ENCODE assay signal across 18 mouse cellular contexts in the genomic region with DNA sequence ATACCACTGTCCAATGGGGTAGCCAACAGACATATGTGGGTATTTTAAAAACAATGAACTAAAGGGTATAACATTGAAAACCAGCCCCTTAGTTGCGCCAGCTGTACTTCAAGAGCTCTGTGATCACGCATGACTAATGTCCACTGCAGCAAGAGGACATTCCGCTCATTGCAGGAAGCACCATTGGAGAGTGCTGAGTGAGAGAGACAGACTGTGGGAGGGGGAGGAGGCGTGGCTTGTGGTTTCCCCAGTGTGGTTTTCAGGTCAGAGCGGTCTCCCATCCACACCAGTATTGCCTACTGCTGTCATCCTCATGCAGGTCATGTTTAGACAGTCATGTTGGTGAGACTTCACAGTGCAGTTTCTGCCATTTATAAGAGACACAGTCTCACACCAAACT. TPM values are rescaled to one million over a fixed set of nuclear protein-coding genes. Genes with fewer than 3 reads are reported as not detected.
DNase-seq lines count a peak whose midpoint lies in the region; ATAC-seq and TF ChIP-seq lines count a peak whose summit lies in the region.
"Had no signal": no experiment of that assay in that cellular context is flagged by ENCODE, and none has a peak within 500 bp of the region (broad histone marks: within the 10 kb centered on the region; RNA-seq: fewer than 3 reads in every experiment).

No protein-coding gene starts in this region.

- 0 out of 2 replicates have a peak, but pooled peaks cover 4% of the 10 kb centered on the region for H3K4me1 ChIP-seq in megakaryocyte, embryonic 14.5 days

- H3K9me3 ChIP-seq in megakaryocyte, embryonic 14.5 days: peaks cover 21% of the 10 kb centered on the region
- H3K9me3 ChIP-seq: limb, embryonic 12.5 days; neural tube, embryonic 13.5 days had no signal

- H3K27me3 ChIP-seq in megakaryocyte, embryonic 14.5 days (replicated peaks): no peaks in the 10 kb centered on the region
- no peaks in the 10 kb centered on the region for H3K27me3 ChIP-seq in myocyte (ENCODE audit: control insufficient read depth, insufficient read depth, insufficient read length)
- H3K27me3 ChIP-seq: limb, embryonic 12.5 days; neural tube, embryonic 13.5 days had no signal

- no peaks in the 10 kb centered on the region for H3K36me3 ChIP-seq in megakaryocyte, embryonic 14.5 days (replicated peaks; ENCODE audit: low read length)
- H3K36me3 ChIP-seq in myocyte (ENCODE audit: control insufficient read depth, insufficient read depth): no peaks in the 10 kb centered on the region
- H3K36me3 ChIP-seq: limb, embryonic 12.5 days; neural tube, embryonic 13.5 days had no signal

- peak overlapping the region; percentile 38 for H3K4me3 ChIP-seq in megakaryocyte, embryonic 14.5 days (replicated peaks)
- H3K4me3 ChIP-seq in myocyte: no peak overlapping the region
- H3K4me3 ChIP-seq: layer of hippocampus, adult 2 months; limb, embryonic 12.5 days; neural tube, embryonic 13.5 days had no signal

- H3ac ChIP-seq in myocyte (ENCODE audit: control insufficient read depth, insufficient read length): no peak overlapping the region

- peak overlapping the region; percentile 16 for H3K4me2 ChIP-seq in myocyte (ENCODE audit: low read depth)
- H3K4me2 ChIP-seq: limb, embryonic 12.5 days; neural tube, embryonic 13.5 days had no signal

- no peak for TF ChIP-seq POLR2A in myocyte (IDR thresholded peaks at IDR 0.05; ENCODE audit: insufficient read length, low read depth)

- DNase-seq in adrenal gland, adult (ENCODE audit: inconsistent age in 2 of 2, low spot score in 1 of 2): peak; percentile 27 to 63
- no peak for DNase-seq in adrenal gland, postnatal 4 days (ENCODE audit: low spot score in 2 of 2)
- DNase-seq in kidney, postnatal 25 days: peak; percentile 27 to 48
- no peak for DNase-seq in cerebellum, postnatal 10 days
- DNase-seq: cerebellum, adult 9-11 months; heart, postnatal 14 days; right cerebral cortex, postnatal 4 days had no signal

- H3K79me2 ChIP-seq in myocyte (ENCODE audit: control insufficient read depth, insufficient read depth): no peaks in the 10 kb centered on the region

- ATAC-seq in megakaryocyte, adult 5-6 weeks (ENCODE audit: poor library complexity, severe bottlenecking): no peak
- ATAC-seq in erythroid progenitor cell, adult 5-6 weeks (replicated peaks; ENCODE audit: low FRiP score, poor library complexity, severe bottlenecking): no peak

TF ChIP-seq in myocyte, 11 proteins besides CTCF, POLR2A, EP300 and RAD21:
- TF ChIP-seq REST (IDR thresholded peaks at IDR 0.05; ENCODE audit: insufficient read depth, insufficient read length) (no peak), E2F4 (IDR thresholded peaks at IDR 0.05; ENCODE audit: insufficient read depth) (no peak), USF1 (IDR thresholded peaks at IDR 0.05; ENCODE audit: low read depth) (no peak), TCF3 (IDR thresholded peaks at IDR 0.05; ENCODE audit: insufficient read length, low read depth) (no peak), POLR2AphosphoS2 (IDR thresholded peaks at IDR 0.05; ENCODE audit: insufficient read length, low read depth) (no peak), CEBPB (IDR thresholded peaks at IDR 0.05; ENCODE audit: insufficient read depth, poor library complexity, severe bottlenecking) (no peak), MAX (IDR thresholded peaks at IDR 0.05; ENCODE audit: low read depth) (no peak), MYOG (IDR thresholded peaks at IDR 0.05; ENCODE audit: control insufficient read depth in 1 of 3, insufficient read depth in 1 of 3, insufficient read length in 2 of 3, low read depth in 2 of 3) (no peak), TCF12 (IDR thresholded peaks at IDR 0.05; ENCODE audit: insufficient read depth, poor library complexity, severe bottlenecking) (no peak), MYOD1 (IDR thresholded peaks at IDR 0.05; ENCODE audit: control insufficient read depth in 1 of 3, insufficient read length in 2 of 3, low read depth in 2 of 3) (no peak), SRF (IDR thresholded peaks at IDR 0.05; ENCODE audit: control insufficient read depth, insufficient read length, low read depth) (no peak)

RNA-seq across cellular contexts. Expression of a gene that starts 12.9 kb away (rescaled TPM):
- total RNA-seq in adrenal gland, postnatal 4 days (2021): not detected
- not detected in 2 replicates for polyA plus RNA-seq in megakaryocyte, embryonic 14.5 days (2012; ENCODE audit: insufficient read depth, low replicate concordance)
- total RNA-seq in megakaryocyte, adult 5-6 weeks (2015): not detected in 2 replicates
- not detected in 2 replicates for total RNA-seq in megakaryocyte, adult 5-6 weeks (2017)
- polyA plus RNA-seq in myocyte (2012; fragmentation: generic; extraction: Trizol): not detected
- total RNA-seq in erythroid progenitor cell, adult 5-6 weeks (2015; ENCODE audit: low replicate concordance): not detected in 2 replicates
- not detected in 2 replicates for total RNA-seq in erythroid progenitor cell, adult 5-6 weeks (2017; ENCODE audit: low replicate concordance)
- total RNA-seq: gastrocnemius, adult 18-20 months; heart, postnatal 14 days; layer of hippocampus, adult 2 months; megakaryocyte-erythroid progenitor cell, adult 5-6 weeks; MEL had no signal
- polyA plus RNA-seq: limb, embryonic 12.5 days; neural tube, embryonic 13.5 days; testis, adult 2 months had no signal

RNA-seq across cellular contexts. Expression of a gene that starts 19.2 kb away (rescaled TPM):
- 1 to 10 TPM; 3.9 to 5.6 TPM for total RNA-seq in adrenal gland, postnatal 4 days (2021)
- polyA plus RNA-seq in megakaryocyte, embryonic 14.5 days (2012; ENCODE audit: insufficient read depth, low replicate concordance): not detected in 2 replicates
- total RNA-seq in megakaryocyte, adult 5-6 weeks (2015): not detected in 2 replicates
- 0.04 TPM in 1 of 2 replicates, not detected in the other for total RNA-seq in megakaryocyte, adult 5-6 weeks (2017)
- 0.01 TPM for polyA plus RNA-seq in myocyte (2012; fragmentation: generic; extraction: Trizol)
- total RNA-seq in erythroid progenitor cell, adult 5-6 weeks (2015; ENCODE audit: low replicate concordance): not detected in 2 replicates
- not detected in 2 replicates for total RNA-seq in erythroid progenitor cell, adult 5-6 weeks (2017; ENCODE audit: low replicate concordance)
- total RNA-seq: megakaryocyte-erythroid progenitor cell, adult 5-6 weeks; MEL had no signal

Comparison
In these comparisons a context has a peak if more than half of its experiments do, and no peak if none do; other contexts are left out.
1. DNase-seq: peak in adrenal gland, adult (2 of 2) and kidney, postnatal 25 days (2 of 2); none in adrenal gland, postnatal 4 days (0 of 2) and cerebellum, postnatal 10 days (0 of 2).
2. RNA of a gene that starts 19.2 kb away (total RNA-seq): 3.9 to 5.6 TPM in adrenal gland, postnatal 4 days; 0.04 TPM in megakaryocyte, adult 5-6 weeks and not detected in erythroid progenitor cell, adult 5-6 weeks; every median in the first group is over 4 times any median in the second.